Mouse (Mus musculus): ENCODE data around the gene Megf11. TPM values are rescaled to one million over a fixed set of nuclear protein-coding genes. Genes with fewer than 3 reads are reported as not detected.
"Not testable (repeated sequence)": the region's sequence is repeated elsewhere in the genome, so short reads cannot be mapped to it uniquely, and the experiment has no call there.

Gene Megf11
- polyA plus RNA-seq, 1 experiment from 2014 or later: 0.27 TPM

GRCm38 (mm10) chr9:64472165-64472564, 86.7 kb downstream of the Megf11 start:
- peak; percentile 79; the same call in 1 of the 2 replicates for ATAC-seq
- H3K27ac ChIP-seq: peak overlapping the region; percentile 72

GRCm38 (mm10) chr9:64472743-64473142, 87.3 kb downstream of the Megf11 start:
- Histone ChIP-seq H3K27ac (peak overlapping the region; percentile 72), H3K9ac (peak overlapping the region; percentile 43), H3K4me2 (peak overlapping the region; percentile 47), H3K36me3 (no peaks in the 10 kb centered on the region), H3K9me3 (replicated peaks) (no peaks in the 10 kb centered on the region), H3K27me3 (replicated peaks) (peaks cover 21% of the 10 kb centered on the region), H3K4me3 (no peak overlapping the region), H3K4me1 (peaks cover 44% of the 10 kb centered on the region)
- ATAC-seq: peak; percentile 78
- 13% methylated on average over 6 of the region's 6 CpGs for WGBS (ENCODE audit: insufficient replicate concordance)

More at GRCm38 (mm10) chr9:64472165-64472564, 86.7 kb downstream of the Megf11 start:
- peaks cover 40% of the 10 kb centered on the region for H3K4me1 ChIP-seq
- H3K4me2 ChIP-seq: peak overlapping the region; percentile 47
- no peaks in the 10 kb centered on the region for H3K9me3 ChIP-seq (replicated peaks)
- H3K9ac ChIP-seq: no peak overlapping the region
- H3K4me3 ChIP-seq: no peak overlapping the region
- no peaks in the 10 kb centered on the region for H3K36me3 ChIP-seq
- 15% methylated on average over 2 of the region's 2 CpGs for WGBS (ENCODE audit: insufficient replicate concordance)
- H3K27me3 ChIP-seq (replicated peaks): peaks cover 18% of the 10 kb centered on the region

GRCm38 (mm10) chr9:64473170-64473569, 87.7 kb downstream of the Megf11 start:
- peak overlapping the region; percentile 72 for H3K27ac ChIP-seq
- WGBS (ENCODE audit: insufficient replicate concordance): 28% methylated on average over 2 of the region's 2 CpGs
- H3K9me3 ChIP-seq (replicated peaks): no peaks in the 10 kb centered on the region
- peaks cover 45% of the 10 kb centered on the region for H3K4me1 ChIP-seq
- H3K27me3 ChIP-seq (replicated peaks): peaks cover 21% of the 10 kb centered on the region
- H3K4me3 ChIP-seq: no peak overlapping the region
- ATAC-seq: no peak
- peak overlapping the region; percentile 43 for H3K9ac ChIP-seq
- H3K36me3 ChIP-seq: no peaks in the 10 kb centered on the region
- peak overlapping the region; percentile 47 for H3K4me2 ChIP-seq

- Histone ChIP-seq H3K9ac (no peak overlapping the region), H3K4me1 (peaks cover 45% of the 10 kb centered on the region), H3K4me3 (no peak overlapping the region), H3K4me2 (0 out of 2 replicates have a peak overlapping the region, but pooled peaks have one; percentile 47), H3K27me3 (replicated peaks) (peaks cover 24% of the 10 kb centered on the region), H3K9me3 (replicated peaks) (no peaks in the 10 kb centered on the region), H3K36me3 (no peaks in the 10 kb centered on the region), H3K27ac (0 out of 2 replicates have a peak overlapping the region, but pooled peaks have one; percentile 72)
- ATAC-seq: no peak
- 46% methylated on average over 4 of the region's 4 CpGs for WGBS (ENCODE audit: insufficient replicate concordance)
Observed at GRCm38 (mm10) chr9:64473695-64474094, 88.3 kb downstream of the Megf11 start.

GRCm38 (mm10) chr9:64474142-64474541, 88.7 kb downstream of the Megf11 start:
- no peak overlapping the region for H3K27ac ChIP-seq
- H3K9ac ChIP-seq: no peak overlapping the region
- no peak overlapping the region for H3K4me3 ChIP-seq
- no peaks in the 10 kb centered on the region for H3K36me3 ChIP-seq
- H3K27me3 ChIP-seq (replicated peaks): peaks cover 29% of the 10 kb centered on the region
- H3K4me2 ChIP-seq: no peak overlapping the region
- 50% methylated on average over 4 of the region's 4 CpGs for WGBS (ENCODE audit: insufficient replicate concordance)
- no peaks in the 10 kb centered on the region for H3K9me3 ChIP-seq (replicated peaks)
- no peak for ATAC-seq
- H3K4me1 ChIP-seq: peaks cover 45% of the 10 kb centered on the region

- Histone ChIP-seq H3K4me2 (no peak overlapping the region), H3K27me3 (replicated peaks) (peaks cover 40% of the 10 kb centered on the region), H3K4me3 (no peak overlapping the region), H3K4me1 (peaks cover 50% of the 10 kb centered on the region), H3K9ac (no peak overlapping the region), H3K36me3 (no peaks in the 10 kb centered on the region), H3K27ac (no peak overlapping the region), H3K9me3 (replicated peaks) (no peaks in the 10 kb centered on the region)
- ATAC-seq: no peak
- 36% methylated on average over 2 of the region's 2 CpGs for WGBS (ENCODE audit: insufficient replicate concordance)
Observed at GRCm38 (mm10) chr9:64475942-64476341, 90.5 kb downstream of the Megf11 start.

GRCm38 (mm10) chr9:64477397-64477796, 92.0 kb downstream of the Megf11 start:
- not testable (repeated sequence) for H3K27ac ChIP-seq; H3K9me3 ChIP-seq (replicated peaks); H3K36me3 ChIP-seq; H3K4me3 ChIP-seq; ATAC-seq; H3K9ac ChIP-seq; H3K4me2 ChIP-seq
- WGBS (ENCODE audit: insufficient replicate concordance): 83% methylated on average over 7 of the region's 7 CpGs
- Histone ChIP-seq H3K27me3 (replicated peaks) (peaks cover 40% of the 10 kb centered on the region), H3K4me1 (peaks cover 38% of the 10 kb centered on the region)

- Histone ChIP-seq H3K4me2 (no peak overlapping the region), H3K4me1 (peaks cover 10% of the 10 kb centered on the region; the same call in 1 of the 2 replicates), H3K36me3 (no peaks in the 10 kb centered on the region), H3K27ac (no peak overlapping the region), H3K9me3 (replicated peaks) (no peaks in the 10 kb centered on the region), H3K4me3 (no peak overlapping the region), H3K27me3 (replicated peaks) (peaks cover 60% of the 10 kb centered on the region), H3K9ac (no peak overlapping the region)
- ATAC-seq: no peak
- WGBS (ENCODE audit: insufficient replicate concordance): 74% methylated on average over 5 of the region's 5 CpGs
Observed at GRCm38 (mm10) chr9:64482126-64482525, 96.7 kb downstream of the Megf11 start.

- Histone ChIP-seq H3K27ac (no peak overlapping the region), H3K9me3 (replicated peaks) (no peaks in the 10 kb centered on the region), H3K36me3 (no peaks in the 10 kb centered on the region), H3K4me3 (no peak overlapping the region), H3K4me1 (no peaks in the 10 kb centered on the region), H3K27me3 (replicated peaks) (peaks cover 46% of the 10 kb centered on the region), H3K4me2 (no peak overlapping the region), H3K9ac (no peak overlapping the region)
- WGBS (ENCODE audit: insufficient replicate concordance): 31% methylated on average over 4 of the region's 4 CpGs
- no peak for ATAC-seq
Observed at GRCm38 (mm10) chr9:64487377-64487776, 102.0 kb downstream of the Megf11 start.

- Histone ChIP-seq H3K4me2 (no peak overlapping the region), H3K27me3 (replicated peaks) (peaks cover 24% of the 10 kb centered on the region), H3K4me1 (no peaks in the 10 kb centered on the region), H3K4me3 (no peak overlapping the region), H3K27ac (no peak overlapping the region), H3K9me3 (replicated peaks) (no peaks in the 10 kb centered on the region), H3K9ac (no peak overlapping the region), H3K36me3 (no peaks in the 10 kb centered on the region)
- no peak for ATAC-seq
- 82% methylated on average over 6 of the region's 6 CpGs for WGBS (ENCODE audit: insufficient replicate concordance)
Observed at GRCm38 (mm10) chr9:64494647-64495046, 109.2 kb downstream of the Megf11 start.

GRCm38 (mm10) chr9:64498929-64499328, 113.5 kb downstream of the Megf11 start:
- H3K4me3 ChIP-seq: no peak overlapping the region
- H3K4me2 ChIP-seq: no peak overlapping the region
- H3K9me3 ChIP-seq (replicated peaks): no peaks in the 10 kb centered on the region
- no peaks in the 10 kb centered on the region for H3K4me1 ChIP-seq
- H3K9ac ChIP-seq: no peak overlapping the region
- H3K27me3 ChIP-seq (replicated peaks): peaks cover 31% of the 10 kb centered on the region
- 59% methylated on average over 5 of the region's 5 CpGs for WGBS (ENCODE audit: insufficient replicate concordance)
- no peaks in the 10 kb centered on the region for H3K36me3 ChIP-seq
- no peak overlapping the region for H3K27ac ChIP-seq
- no peak for ATAC-seq

- Histone ChIP-seq H3K9ac (no peak overlapping the region), H3K4me3 (no peak overlapping the region), H3K27me3 (replicated peaks) (peaks cover 35% of the 10 kb centered on the region), H3K27ac (no peak overlapping the region), H3K4me2 (no peak overlapping the region), H3K4me1 (no peaks in the 10 kb centered on the region), H3K9me3 (replicated peaks) (no peaks in the 10 kb centered on the region), H3K36me3 (no peaks in the 10 kb centered on the region)
- no peak for ATAC-seq
- WGBS (ENCODE audit: insufficient replicate concordance): 90% methylated on average over 8 of the region's 8 CpGs
Observed at GRCm38 (mm10) chr9:64501211-64501610, 115.8 kb downstream of the Megf11 start.

- Histone ChIP-seq H3K27ac (no peak overlapping the region), H3K4me2 (no peak overlapping the region), H3K4me1 (no peaks in the 10 kb centered on the region), H3K9me3 (replicated peaks) (no peaks in the 10 kb centered on the region), H3K4me3 (no peak overlapping the region), H3K36me3 (no peaks in the 10 kb centered on the region), H3K9ac (no peak overlapping the region), H3K27me3 (replicated peaks) (peaks cover 29% of the 10 kb centered on the region)
- WGBS (ENCODE audit: insufficient replicate concordance): 73% methylated on average over 1 of the region's 1 CpGs
- no peak for ATAC-seq
Observed at GRCm38 (mm10) chr9:64503996-64504395, 118.6 kb downstream of the Megf11 start.
